Mouse (Mus musculus): Measurements from ENCODE around the gene Prl8a9.

The Prl8a9 gene

GRCm38 (mm10) chr13:27564506-27564905 lies at the start of gene Prl8a9:
Prl8a9 (minus strand) TSS chr13:27564606.
- DNase-seq: no peak

- no peak for DNase-seq
These were observed 46.1 kb upstream of the Prl8a9 start, which contains the start of gene Prl7b1 for GRCm38 (mm10) chr13:27610482-27610881. Prl7b1 (minus strand) TSS chr13:27610582.

GRCm38 (mm10) chr13:27582071-27582470 lies 17.7 kb upstream of the Prl8a9 start, which contains the start of gene Prl8a1:
Prl8a1 (minus strand) TSS chr13:27582171.
- no peak for DNase-seq

- no peak for DNase-seq
These were observed 11.1 kb downstream of the Prl8a9 start for GRCm38 (mm10) chr13:27553336-27553735.

DNA sequence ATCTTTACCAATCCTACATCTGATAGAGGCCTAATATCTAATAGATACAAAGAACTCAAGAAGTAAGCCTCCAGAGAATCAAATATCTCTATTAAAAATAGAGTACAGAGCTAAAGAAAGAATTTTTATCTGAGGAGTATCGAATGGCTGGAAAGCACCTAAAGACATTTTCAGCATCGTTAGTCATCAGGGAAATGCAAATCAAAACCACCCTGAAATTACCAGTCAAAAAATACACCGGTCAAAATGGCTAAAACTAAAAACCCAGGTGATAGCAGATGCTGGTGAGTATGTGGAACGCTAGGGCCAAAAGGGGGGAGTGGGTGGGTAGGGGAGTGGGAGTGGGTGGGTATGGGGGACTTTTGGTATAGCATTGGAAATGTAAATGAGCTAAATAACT lies 41.2 kb downstream of the Prl8a9 start:
- DNase-seq: no peak

- no peak for DNase-seq
These were observed 51.3 kb downstream of the Prl8a9 start, which contains the start of gene Prl8a8 for GRCm38 (mm10) chr13:27513117-27513516. Prl8a8 (minus strand) TSS chr13:27513217.
